Mouse (Mus musculus) liver, embryonic 14.5 days (tissue): Measurements from ENCODE around the gene Ndufs7. TPM values are rescaled to one million over a fixed set of nuclear protein-coding genes. Genes with fewer than 3 reads are reported as not detected.

Experiments used
- ATAC-seq: fragments of 200-750 bp; cut with Nextera tagmentation; 2 replicates; pipeline ENCODE4 v1.8.0; 2017; ENCODE audit warnings: moderate number of reproducible peaks, mild to moderate bottlenecking, moderate library complexity; ENCODE audit not compliant: insufficient read depth
- DNase-seq, 3 experiments: peaks; one replicate each; pipeline ENCODE4 v3.0.0-alpha.2; 2012 to 2013; ENCODE audit warnings: low read depth in 3 of 3, low spot score in 3 of 3
- H3K27ac ChIP-seq: fragments of 300-500 bp; sonication (generic); 2 replicates; pipeline ENCODE4 v1.5.1; 2014; ENCODE audit warnings: moderate library complexity, mild to moderate bottlenecking, control low read depth, inconsistent platforms
- H3K27me3 ChIP-seq: fragments of 300-500 bp; sonication (generic); 2 replicates; pipeline ENCODE4 v1.6.1; 2014; ENCODE audit warnings: mild to moderate bottlenecking, low read length, moderate library complexity; ENCODE audit not compliant: control insufficient read depth, insufficient read depth
- H3K36me3 ChIP-seq: fragments of 300-500 bp; sonication (generic); replicated peaks from 2 replicates; pipeline ENCODE4 v1.6.1; 2014; ENCODE audit warnings: low read depth; ENCODE audit not compliant: control insufficient read depth, insufficient read depth
- H3K4me1 ChIP-seq, 2 experiments: fragments of 200-500 bp in 1 of 2; fragments of 300-500 bp in 1 of 2; sonication (generic) in 1 of 2; replicated peaks; 2 replicates each; pipeline ENCODE4 v1.6.1; 2012 to 2014; ENCODE audit warnings: antibody characterized with exemption in 1 of 2, inconsistent platforms in 1 of 2, low read length in 1 of 2; ENCODE audit not compliant: control insufficient read depth in 2 of 2, insufficient read depth in 2 of 2
- H3K4me2 ChIP-seq: fragments of 300-500 bp; sonication (generic); 2 replicates; pipeline ENCODE4 v1.6.1; 2014; ENCODE audit warnings: low read depth, mild to moderate bottlenecking, control low read depth, moderate library complexity
- H3K4me3 ChIP-seq, 2 experiments: fragments of 200-500 bp in 1 of 2; fragments of 300-500 bp in 1 of 2; sonication (generic) in 1 of 2; 2 replicates each; pipeline ENCODE4 v1.5.1; 2012 to 2014; ENCODE audit warnings: low read depth in 2 of 2, low read length in 2 of 2, mild to moderate bottlenecking in 2 of 2, control low read depth in 1 of 2, inconsistent platforms in 1 of 2, moderate library complexity in 1 of 2; ENCODE audit not compliant: insufficient read depth in 1 of 2
- H3K9ac ChIP-seq: fragments of 300-500 bp; sonication (generic); replicated peaks from 2 replicates; pipeline ENCODE4 v1.6.1; 2014; ENCODE audit warnings: mild to moderate bottlenecking, control low read depth, moderate library complexity
- H3K9me3 ChIP-seq: fragments of 300-500 bp; sonication (generic); 2 replicates; pipeline ENCODE4 v1.6.1; 2016; ENCODE audit warnings: low read length, mixed read lengths; ENCODE audit not compliant: control insufficient read depth
- CTCF ChIP-seq: IDR thresholded peaks from 2 replicates; pipeline ENCODE4 v1.5.1; 2016; ENCODE audit warnings: antibody characterized with exemption, low read depth, control low read depth
- EP300 ChIP-seq: IDR thresholded peaks from 2 replicates; pipeline ENCODE4 v1.6.1; 2016; ENCODE audit warnings: antibody characterized with exemption, low read depth
- WGBS: fragments of 180-500 bp; shearing (Covaris S2); extraction: QIAGEN DNeasy Blood & Tissue Kit; methylation state at CpG from one replicate; pipeline ENCODE4 v1.1.7; 2014; ENCODE audit not compliant: insufficient replicate concordance; 5-methylcytosine and 5-hydroxymethylcytosine counted together
- polyA plus RNA-seq, 2 experiments: library from polyadenylated mRNA; depleted of rRNA in 1 of 2; stranded (reverse) in 1 of 2; unstranded in 1 of 2; fragments of >200 nt; fragmentation: Nextera tagmentation in 1 of 2; extraction: Ambion mirVana in 1 of 2; gene quantifications; 2 replicates each; pipeline versions ENCODE4 v1.2.1 to v1.2.3; 2012 to 2014

Gene Ndufs7
- polyA plus RNA-seq, 2 experiments, result 189 to 272 TPM

- H3K9me3 ChIP-seq, result no peaks in the 10 kb centered on the region
- H3K27ac ChIP-seq, result no peak overlapping the region
- peaks cover 59% of the 10 kb centered on the region for H3K27me3 ChIP-seq
- H3K36me3 ChIP-seq, result peaks cover 10% of the 10 kb centered on the region
- H3K9ac ChIP-seq, result no peak overlapping the region
- no peak overlapping the region for H3K4me3 ChIP-seq
- H3K4me2 ChIP-seq, result no peak overlapping the region
- ATAC-seq, result no peak
- H3K4me1 ChIP-seq, result peaks cover 2 to 12% of the 10 kb centered on the region in 2 experiments; a peak in 2 of 4 replicates
- no peak for DNase-seq
- WGBS, result 7% methylated on average over 26 of the region's 26 CpGs
- TF ChIP-seq EP300 (no peak), CTCF (no peak)
These were observed 49.8 kb downstream of the Ndufs7 start for GRCm38 (mm10) chr10:80298571-80299281.

- peaks cover 65% of the 10 kb centered on the region for H3K27me3 ChIP-seq
- no peak for ATAC-seq
These were observed 50.4 kb downstream of the Ndufs7 start for GRCm38 (mm10) chr10:80299301-80299700.

GRCm38 (mm10) chr10:80299824-80300223, 50.9 kb downstream of the Ndufs7 start:
- H3K27me3 ChIP-seq, result peaks cover 70% of the 10 kb centered on the region
- H3K9ac ChIP-seq, result no peak overlapping the region
- no peaks in the 10 kb centered on the region for H3K9me3 ChIP-seq
- peaks cover 2% of the 10 kb centered on the region for H3K36me3 ChIP-seq
- ATAC-seq (no peak), DNase-seq (no peak)
- H3K4me1 ChIP-seq, result peaks cover 2 to 5% of the 10 kb centered on the region in 2 experiments; a peak in 2 of 4 replicates
- H3K27ac ChIP-seq, result no peak overlapping the region
- WGBS, result 40% methylated on average over 10 of the region's 10 CpGs
- TF ChIP-seq EP300, result no peak
- TF ChIP-seq CTCF, result no peak
- H3K4me2 ChIP-seq, result no peak overlapping the region
- no peak overlapping the region for H3K4me3 ChIP-seq

More at GRCm38 (mm10) chr10:80299301-80299700, 50.4 kb downstream of the Ndufs7 start:
- peaks cover 2 to 9% of the 10 kb centered on the region in 2 experiments; a peak in 2 of 4 replicates for H3K4me1 ChIP-seq
- no peak overlapping the region for H3K4me3 ChIP-seq
- no peak overlapping the region for H3K27ac ChIP-seq
- no peak for TF ChIP-seq CTCF
- TF ChIP-seq EP300, result no peak
- peaks cover 7% of the 10 kb centered on the region for H3K36me3 ChIP-seq
- H3K9ac ChIP-seq, result no peak overlapping the region
- no peaks in the 10 kb centered on the region for H3K9me3 ChIP-seq
- no peak overlapping the region for H3K4me2 ChIP-seq
- WGBS, result 9% methylated on average over 15 of the region's 15 CpGs
- no peak for DNase-seq

- Histone ChIP-seq H3K4me1 (peaks cover 2 to 4% of the 10 kb centered on the region in 2 experiments; a peak in 2 of 4 replicates), H3K9me3 (no peaks in the 10 kb centered on the region), H3K36me3 (no peaks in the 10 kb centered on the region), H3K4me3 (no peak overlapping the region), H3K4me2 (no peak overlapping the region), H3K27me3 (peaks cover 79% of the 10 kb centered on the region), H3K27ac (no peak overlapping the region), H3K9ac (no peak overlapping the region)
- no peak for TF ChIP-seq EP300
- no peak for TF ChIP-seq CTCF
- ATAC-seq, result no peak
- WGBS, result 28% methylated on average over 11 of the region's 11 CpGs
- DNase-seq, result no peak
These were observed 51.8 kb downstream of the Ndufs7 start for GRCm38 (mm10) chr10:80300672-80301181.

- no peak for TF ChIP-seq EP300
- no peak for TF ChIP-seq CTCF
- Histone ChIP-seq H3K9me3 (no peaks in the 10 kb centered on the region), H3K27ac (no peak overlapping the region), H3K27me3 (peaks cover 83% of the 10 kb centered on the region), H3K36me3 (no peaks in the 10 kb centered on the region), H3K4me1 (no peaks in the 10 kb centered on the region), H3K4me3 (no peak overlapping the region), H3K9ac (no peak overlapping the region), H3K4me2 (no peak overlapping the region)
- DNase-seq (no peak), ATAC-seq (no peak)
- 55% methylated on average over 10 of the region's 10 CpGs for WGBS
These were observed 52.5 kb downstream of the Ndufs7 start for GRCm38 (mm10) chr10:80301256-80302081.
